Mouse (Mus musculus) heart, embryonic 16.5 days (tissue): ENCODE results near the gene Syn3. TPM values are rescaled to one million over a fixed set of nuclear protein-coding genes. Genes with fewer than 3 reads are reported as not detected.
A peak's percentile ranks its signal among the peaks of the same experiment; 100 is the strongest.

ENCODE experiments used
- ATAC-seq: fragments of 200-750 bp; cut with Nextera tagmentation; replicated peaks from 2 replicates; pipeline ENCODE4 v1.8.0; 2017; ENCODE audit warnings: moderate number of reproducible peaks; ENCODE audit not compliant: insufficient read depth, low FRiP score; ENCODE audit errors: extremely low read depth
- H3K27ac ChIP-seq: fragments of 300-500 bp; sonication (generic); 2 replicates; pipeline ENCODE4 v1.5.1; 2014; ENCODE audit warnings: mild to moderate bottlenecking, low read length, control low read depth, moderate library complexity
- H3K27me3 ChIP-seq: fragments of 300-500 bp; sonication (generic); 2 replicates; pipeline ENCODE4 v1.6.1; 2014; ENCODE audit warnings: low read length, mixed read lengths; ENCODE audit not compliant: control insufficient read depth, insufficient read depth
- H3K36me3 ChIP-seq: fragments of 300-500 bp; sonication (generic); 2 replicates; pipeline ENCODE4 v1.6.1; 2014; ENCODE audit not compliant: control insufficient read depth, insufficient read depth
- H3K4me1 ChIP-seq: fragments of 300-500 bp; sonication (generic); 2 replicates; pipeline ENCODE4 v1.6.1; 2014; ENCODE audit warnings: low read length, mixed read lengths; ENCODE audit not compliant: control insufficient read depth, insufficient read depth
- H3K4me2 ChIP-seq: fragments of 300-500 bp; sonication (generic); 2 replicates; pipeline ENCODE4 v1.6.1; 2014; ENCODE audit warnings: low read depth, mild to moderate bottlenecking, control low read depth, low read length
- H3K4me3 ChIP-seq: fragments of 300-500 bp; sonication (generic); 2 replicates; pipeline ENCODE4 v1.5.1; 2014; ENCODE audit warnings: mild to moderate bottlenecking, control low read depth, low read length
- H3K9ac ChIP-seq: fragments of 300-500 bp; sonication (generic); 2 replicates; pipeline ENCODE4 v1.6.1; 2014; ENCODE audit warnings: low read length, control low read depth
- H3K9me3 ChIP-seq: fragments of 300-500 bp; sonication (generic); replicated peaks from 2 replicates; pipeline ENCODE4 v1.6.1; 2016; ENCODE audit warnings: low read length; ENCODE audit not compliant: control insufficient read depth
- WGBS: fragments of 180-500 bp; shearing (Covaris S2); extraction: QIAGEN DNeasy Blood & Tissue Kit; methylation state at CpG from one replicate; pipeline ENCODE4 v1.1.7; 2014; 5-methylcytosine and 5-hydroxymethylcytosine counted together
- polyA plus RNA-seq: library from polyadenylated mRNA; unstranded; fragments of >200 nt; fragmentation: Nextera tagmentation; extraction: Ambion mirVana; gene quantifications from 2 replicates; pipeline ENCODE4 v1.2.1, GENCODE M21; 2015

The Syn3 gene
- polyA plus RNA-seq, 1 experiment from 2014 or later = 0.68 TPM

- Histone ChIP-seq H3K4me3 (no peak overlapping the region), H3K9ac (no peak overlapping the region), H3K4me1 (peaks cover 5% of the 10 kb centered on the region; the same call in 1 of the 2 replicates), H3K36me3 (no peaks in the 10 kb centered on the region), H3K4me2 (no peak overlapping the region), H3K27me3 (no peaks in the 10 kb centered on the region), H3K27ac (no peak overlapping the region), H3K9me3 (no peaks in the 10 kb centered on the region)
- no peak for ATAC-seq
- 49% methylated on average over 5 of the region's 5 CpGs for WGBS
These were observed 141.7 kb downstream of the Syn3 start for GRCm38 (mm10) chr10:86356819-86357563.

DNA sequence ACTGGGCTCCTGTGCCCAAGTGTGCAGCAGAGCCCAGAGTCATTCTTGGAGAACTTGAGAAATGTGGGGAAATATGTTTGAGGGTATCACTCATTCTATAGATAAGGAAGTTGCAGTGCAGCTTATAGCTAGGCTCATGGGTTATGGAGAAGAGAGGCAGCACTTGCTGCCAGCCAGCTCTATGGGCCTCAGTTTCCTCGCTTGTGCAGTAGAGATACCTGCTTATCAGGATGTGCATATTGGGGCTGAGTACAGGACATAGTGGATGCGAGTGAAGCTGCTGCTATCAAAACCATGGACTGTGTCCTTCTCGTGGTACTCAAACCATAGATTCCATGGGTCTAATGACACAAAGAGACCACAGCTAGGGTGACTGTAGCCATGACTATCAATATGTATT is 146.2 kb downstream of the Syn3 start:
- no peaks in the 10 kb centered on the region for H3K4me1 ChIP-seq
- WGBS = 83% methylated on average over 3 of the region's 3 CpGs
- no peak overlapping the region for H3K9ac ChIP-seq
- no peaks in the 10 kb centered on the region for H3K27me3 ChIP-seq
- no peak overlapping the region for H3K4me2 ChIP-seq
- H3K36me3 ChIP-seq = peaks cover 5% of the 10 kb centered on the region
- no peak overlapping the region for H3K4me3 ChIP-seq
- no peaks in the 10 kb centered on the region for H3K9me3 ChIP-seq
- no peak overlapping the region for H3K27ac ChIP-seq
- ATAC-seq = no peak

DNA sequence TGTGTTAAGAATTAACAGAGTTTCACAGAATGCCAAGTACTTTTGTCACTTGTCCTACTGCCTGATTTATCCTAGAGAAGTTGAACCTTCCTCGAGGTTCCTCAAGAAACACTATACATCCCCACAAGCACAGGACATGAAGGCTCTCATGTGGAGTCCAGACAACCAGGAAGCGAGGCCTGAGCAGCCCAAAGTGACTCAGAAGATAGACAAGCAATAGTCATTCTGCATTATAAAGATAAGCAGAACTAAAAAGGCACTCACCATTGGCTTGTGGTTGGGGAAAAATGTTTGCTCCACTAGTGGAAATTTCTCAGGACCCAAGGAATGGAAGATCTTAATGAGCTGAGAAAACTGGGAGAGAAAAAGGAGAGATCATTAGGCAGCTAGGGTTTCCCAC is 147.4 kb downstream of the Syn3 start:
- peaks cover 8% of the 10 kb centered on the region for H3K36me3 ChIP-seq
- no peak overlapping the region for H3K27ac ChIP-seq
- no peaks in the 10 kb centered on the region for H3K9me3 ChIP-seq
- H3K9ac ChIP-seq = no peak overlapping the region
- no peak overlapping the region for H3K4me2 ChIP-seq
- 68% methylated on average over 2 of the region's 2 CpGs for WGBS
- no peak overlapping the region for H3K4me3 ChIP-seq
- ATAC-seq = no peak
- no peaks in the 10 kb centered on the region for H3K27me3 ChIP-seq
- H3K4me1 ChIP-seq = peaks cover under 1% of the 10 kb centered on the region

- Histone ChIP-seq H3K9ac (no peak overlapping the region), H3K9me3 (no peaks in the 10 kb centered on the region), H3K4me3 (no peak overlapping the region), H3K4me1 (peaks cover 39% of the 10 kb centered on the region), H3K4me2 (no peak overlapping the region), H3K27me3 (no peaks in the 10 kb centered on the region), H3K27ac (no peak overlapping the region), H3K36me3 (peaks cover 17% of the 10 kb centered on the region)
- no peak for ATAC-seq
- 24% methylated on average over 3 of the region's 3 CpGs for WGBS
These were observed 152.4 kb downstream of the Syn3 start for GRCm38 (mm10) chr10:86346235-86346840.

DNA sequence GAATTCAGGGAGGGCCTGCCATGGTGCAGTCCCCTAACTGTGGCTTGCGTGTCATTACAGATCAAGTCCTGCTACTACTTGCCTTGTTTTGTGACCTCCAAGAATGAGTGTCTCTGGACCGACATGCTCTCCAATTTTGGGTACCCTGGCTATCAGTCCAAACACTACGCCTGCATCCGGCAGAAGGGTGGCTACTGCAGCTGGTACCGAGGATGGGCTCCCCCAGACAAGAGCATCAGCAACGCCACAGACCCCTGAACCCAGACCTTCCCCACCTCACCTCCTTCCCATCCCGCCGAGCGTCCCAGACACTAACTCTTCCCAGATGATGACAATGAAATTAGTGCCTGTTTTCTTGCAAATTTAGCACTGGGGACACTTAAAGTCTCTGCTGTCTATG is 153.1 kb downstream of the Syn3 start:
- Histone ChIP-seq H3K9ac (no peak overlapping the region), H3K4me2 (no peak overlapping the region), H3K27ac (no peak overlapping the region), H3K36me3 (peaks cover 17% of the 10 kb centered on the region), H3K4me1 (peaks cover 46% of the 10 kb centered on the region), H3K27me3 (no peaks in the 10 kb centered on the region), H3K4me3 (no peak overlapping the region), H3K9me3 (no peaks in the 10 kb centered on the region)
- WGBS = 95% methylated on average over 9 of the region's 9 CpGs
- no peak for ATAC-seq

- no peak for ATAC-seq
- Histone ChIP-seq H3K27ac (no peak overlapping the region), H3K4me1 (peaks cover 56% of the 10 kb centered on the region), H3K9ac (no peak overlapping the region), H3K9me3 (no peaks in the 10 kb centered on the region), H3K36me3 (peaks cover 17% of the 10 kb centered on the region), H3K4me3 (no peak overlapping the region), H3K27me3 (no peaks in the 10 kb centered on the region), H3K4me2 (no peak overlapping the region)
- 76% methylated on average over 6 of the region's 6 CpGs for WGBS
These were observed 154.0 kb downstream of the Syn3 start for GRCm38 (mm10) chr10:86344654-86345053.

DNA sequence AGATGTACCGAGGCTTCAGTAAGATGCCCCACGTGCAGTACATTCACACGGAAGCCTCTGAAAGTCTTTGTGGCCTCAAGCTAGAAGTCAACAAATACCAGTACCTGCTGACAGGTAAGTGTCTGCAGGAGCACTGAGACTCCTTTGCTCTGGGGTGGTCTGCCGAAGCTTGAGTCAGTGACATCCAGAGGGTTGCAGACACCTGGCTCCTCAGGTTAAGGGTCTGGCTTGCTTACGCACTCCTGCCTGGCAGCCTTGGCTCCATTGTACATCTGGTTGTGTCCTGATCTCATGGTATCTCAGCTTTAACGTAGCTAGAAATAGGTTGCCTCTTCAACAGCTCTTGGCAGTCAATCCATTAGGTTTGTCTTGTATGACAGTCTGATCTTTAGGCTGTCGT is 154.8 kb downstream of the Syn3 start:
- ATAC-seq = no peak
- Histone ChIP-seq H3K9me3 (no peaks in the 10 kb centered on the region), H3K9ac (no peak overlapping the region), H3K27me3 (no peaks in the 10 kb centered on the region), H3K4me2 (no peak overlapping the region), H3K4me1 (peaks cover 63% of the 10 kb centered on the region), H3K27ac (no peak overlapping the region), H3K4me3 (no peak overlapping the region), H3K36me3 (peaks cover 17% of the 10 kb centered on the region)
- 77% methylated on average over 7 of the region's 7 CpGs for WGBS

DNA sequence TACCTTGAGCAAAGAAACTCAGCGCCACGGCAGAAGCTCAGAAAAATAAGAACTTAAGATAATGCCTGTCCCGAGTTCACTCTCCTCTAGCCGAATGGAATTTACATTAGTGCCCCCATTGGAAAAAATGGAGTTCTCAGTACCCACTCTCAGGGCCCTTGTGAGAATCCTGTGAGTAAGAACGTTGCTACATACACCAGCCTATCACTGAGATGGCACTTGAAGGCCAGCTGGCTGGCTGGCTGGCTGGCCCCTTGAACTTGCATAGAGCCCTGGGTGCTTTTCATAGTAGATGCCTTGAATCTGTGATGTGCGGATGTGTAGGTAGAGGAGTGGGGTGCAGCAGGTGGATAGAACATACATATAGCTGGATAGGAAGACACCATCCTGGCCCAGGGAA is 155.3 kb downstream of the Syn3 start:
- no peak overlapping the region for H3K4me3 ChIP-seq
- H3K27me3 ChIP-seq = no peaks in the 10 kb centered on the region
- H3K36me3 ChIP-seq = peaks cover 17% of the 10 kb centered on the region
- H3K4me1 ChIP-seq = peaks cover 69% of the 10 kb centered on the region
- H3K27ac ChIP-seq = no peak overlapping the region
- H3K9me3 ChIP-seq = no peaks in the 10 kb centered on the region
- WGBS = 84% methylated on average over 6 of the region's 6 CpGs
- H3K9ac ChIP-seq = no peak overlapping the region
- no peak overlapping the region for H3K4me2 ChIP-seq
- ATAC-seq = no peak

DNA sequence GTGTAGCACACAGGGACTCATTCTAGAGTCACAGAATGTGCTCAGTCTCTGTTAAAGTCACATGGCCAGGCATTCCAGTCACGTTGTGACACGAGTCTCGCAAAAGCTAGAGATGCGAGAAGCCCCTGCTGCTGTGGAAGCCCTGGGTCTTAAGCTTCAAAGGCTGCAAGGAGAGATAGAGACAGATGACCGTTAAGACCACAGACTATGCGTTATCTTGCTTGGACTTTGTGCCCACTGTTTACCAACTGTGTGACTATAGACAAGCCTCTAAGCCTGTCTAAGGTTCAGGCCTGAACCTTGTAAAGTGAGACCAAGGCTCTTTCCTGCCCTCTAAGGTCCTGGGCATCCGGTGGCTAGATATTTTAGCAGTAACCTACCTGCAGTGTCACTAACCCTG is 156.0 kb downstream of the Syn3 start:
- 51% methylated on average over 7 of the region's 7 CpGs for WGBS
- H3K4me2 ChIP-seq = no peak overlapping the region
- no peaks in the 10 kb centered on the region for H3K27me3 ChIP-seq
- ATAC-seq = no peak
- H3K4me3 ChIP-seq = no peak overlapping the region
- peak overlapping the region; percentile 95; the same call in 1 of the 2 replicates for H3K27ac ChIP-seq
- H3K4me1 ChIP-seq = peaks cover 75% of the 10 kb centered on the region
- H3K9ac ChIP-seq = peak overlapping the region; percentile 18; the same call in 1 of the 2 replicates
- H3K36me3 ChIP-seq = peaks cover 14% of the 10 kb centered on the region
- H3K9me3 ChIP-seq = no peaks in the 10 kb centered on the region
